Mouse (Mus musculus): ENCODE measurements around the gene Gm47995.
"Not testable (repeated sequence)": the region's sequence is repeated elsewhere in the genome, so short reads cannot be mapped to it uniquely, and the experiment has no call there.

Gm47995 gene

GRCm38 (mm10) chr1:151198120-151198519 lies at the start of gene Gm47995:
Gene Gm47995, plus strand, starts transcription at chr1:151198448.
- DNase-seq, result not testable (repeated sequence)

DNA sequence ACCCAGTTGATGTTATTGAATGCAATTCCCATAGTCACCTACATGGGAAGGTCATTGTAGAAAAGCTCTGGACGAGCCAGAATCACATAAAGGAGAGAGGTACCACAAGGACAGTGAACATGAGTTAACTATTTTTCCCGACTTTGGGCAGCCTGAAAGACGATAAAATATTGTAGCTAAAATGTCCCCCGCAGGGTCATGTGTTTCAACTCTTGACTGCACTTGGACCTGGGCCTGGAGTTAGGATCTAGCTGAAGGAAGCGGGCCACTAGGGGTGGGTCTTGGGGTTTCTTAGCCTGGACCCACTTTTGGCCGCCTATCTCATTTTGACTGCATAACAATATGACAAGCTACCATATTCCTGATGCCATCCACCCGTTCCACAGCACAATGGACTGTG lies 48.0 kb upstream of the Gm47995 start:
- no peak for DNase-seq

DNA sequence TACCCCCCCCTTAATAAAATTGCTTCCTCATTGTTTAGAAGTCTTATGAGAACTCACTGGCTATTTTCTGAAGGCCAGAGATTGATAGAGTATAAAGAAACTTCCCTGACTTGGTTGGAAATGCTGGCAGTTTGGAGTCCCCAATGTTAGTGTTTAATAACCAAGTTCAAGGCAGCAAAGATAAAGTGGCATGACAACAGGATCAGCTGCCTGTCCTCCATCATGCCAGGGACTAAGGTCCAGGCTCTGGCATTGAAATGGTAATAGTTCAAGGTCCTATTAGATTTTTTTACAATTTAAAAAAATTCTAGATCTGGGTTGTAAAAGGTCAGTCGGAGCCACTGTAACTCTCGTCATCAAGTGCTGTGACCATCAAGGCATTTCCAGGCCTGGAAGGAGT lies 47.2 kb upstream of the Gm47995 start:
- no peak for DNase-seq

DNA sequence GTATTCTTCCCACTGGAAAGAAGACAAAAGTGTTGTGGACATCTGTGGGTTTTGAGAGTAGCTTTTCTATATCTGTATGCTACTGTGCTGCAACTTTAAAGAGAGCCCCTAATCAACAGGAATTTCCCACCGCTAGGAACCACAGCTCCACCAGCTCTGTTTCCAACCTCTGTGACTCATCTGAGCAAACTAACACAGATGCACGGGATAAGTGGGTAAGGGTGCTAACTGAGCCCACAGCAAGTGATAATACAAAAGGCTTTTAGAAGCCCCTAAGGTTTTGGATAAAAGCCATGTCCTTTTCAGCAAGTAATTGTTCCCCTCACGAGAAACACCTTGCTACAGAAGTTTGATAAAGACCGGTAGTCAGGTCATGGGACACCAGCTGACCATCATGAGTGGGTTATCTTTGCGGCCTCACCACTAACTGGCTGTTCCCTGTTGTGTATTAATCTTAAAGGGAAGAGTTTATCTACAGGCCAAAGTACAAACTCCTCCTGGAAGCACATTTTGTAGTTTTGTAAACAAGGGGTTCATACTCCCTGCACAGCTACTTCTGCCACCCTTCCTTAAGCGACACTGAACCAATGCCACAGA lies 45.1 kb upstream of the Gm47995 start:
- DNase-seq, result no peak

GRCm38 (mm10) chr1:151154131-151154530 lies 44.1 kb upstream of the Gm47995 start:
- not testable (repeated sequence) for DNase-seq

DNA sequence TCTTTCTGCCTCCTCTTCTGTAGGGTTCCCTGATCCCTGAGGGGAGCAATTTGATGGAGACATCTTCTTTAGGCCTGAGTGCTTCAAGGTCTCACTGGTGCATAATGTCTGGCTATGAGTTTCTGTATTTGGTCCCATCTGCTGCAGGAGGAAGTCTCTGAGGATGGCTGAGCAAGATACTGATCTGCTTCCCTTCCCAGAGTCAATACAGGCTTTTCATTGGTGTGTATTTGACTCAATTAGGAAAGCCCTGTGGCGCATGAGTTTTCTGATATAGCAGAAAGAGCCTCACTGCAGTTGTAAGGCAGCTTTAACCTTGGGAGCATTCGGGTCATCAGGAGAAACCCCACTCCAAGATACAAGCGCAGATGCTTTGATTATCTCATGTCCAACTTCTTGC lies 42.1 kb upstream of the Gm47995 start:
- DNase-seq, result no peak

- no peak for DNase-seq
Measured at GRCm38 (mm10) chr1:151156777-151157632, 41.2 kb upstream of the Gm47995 start.

DNA sequence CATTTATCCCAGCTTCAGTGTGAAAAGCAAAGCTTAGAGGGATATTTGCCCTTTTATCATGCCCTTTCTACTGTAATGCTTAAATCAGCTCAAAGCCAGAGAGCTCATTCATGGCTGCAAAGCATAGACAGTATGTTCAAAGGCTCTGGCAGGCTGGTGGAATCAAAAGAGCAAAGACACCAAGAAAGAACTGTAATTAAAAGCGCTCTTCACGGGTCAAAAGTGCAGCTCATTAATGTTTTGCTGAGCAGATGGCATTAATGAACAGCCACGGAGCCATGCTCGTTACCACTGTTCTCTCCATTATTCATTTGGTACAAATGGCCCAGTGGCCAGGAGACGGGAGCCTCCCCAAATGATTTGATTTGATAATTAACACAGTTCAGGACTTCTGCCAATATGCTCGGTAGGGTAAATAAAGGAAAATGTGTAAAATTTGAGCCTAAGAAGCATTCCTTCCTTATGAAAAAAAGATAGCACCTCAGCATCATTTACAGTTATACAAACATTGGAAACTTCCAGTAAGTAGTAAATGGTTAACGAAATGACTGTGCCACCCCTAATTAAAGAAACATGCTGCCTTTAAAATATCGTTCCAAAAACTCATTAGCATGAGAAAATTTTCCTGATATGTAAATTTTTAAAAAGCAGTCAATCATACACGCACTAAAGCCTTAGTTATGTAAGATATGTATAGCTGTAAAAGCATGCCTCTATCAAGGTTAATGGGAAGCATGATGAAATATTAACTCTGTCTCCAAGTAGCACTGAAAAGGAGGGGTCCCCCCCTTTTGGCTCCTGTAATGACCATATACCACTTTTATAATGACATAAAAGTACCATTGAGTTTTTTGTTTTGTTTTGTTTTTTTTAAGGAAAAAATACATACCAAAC lies 40.0 kb upstream of the Gm47995 start:
- no peak for DNase-seq

DNA sequence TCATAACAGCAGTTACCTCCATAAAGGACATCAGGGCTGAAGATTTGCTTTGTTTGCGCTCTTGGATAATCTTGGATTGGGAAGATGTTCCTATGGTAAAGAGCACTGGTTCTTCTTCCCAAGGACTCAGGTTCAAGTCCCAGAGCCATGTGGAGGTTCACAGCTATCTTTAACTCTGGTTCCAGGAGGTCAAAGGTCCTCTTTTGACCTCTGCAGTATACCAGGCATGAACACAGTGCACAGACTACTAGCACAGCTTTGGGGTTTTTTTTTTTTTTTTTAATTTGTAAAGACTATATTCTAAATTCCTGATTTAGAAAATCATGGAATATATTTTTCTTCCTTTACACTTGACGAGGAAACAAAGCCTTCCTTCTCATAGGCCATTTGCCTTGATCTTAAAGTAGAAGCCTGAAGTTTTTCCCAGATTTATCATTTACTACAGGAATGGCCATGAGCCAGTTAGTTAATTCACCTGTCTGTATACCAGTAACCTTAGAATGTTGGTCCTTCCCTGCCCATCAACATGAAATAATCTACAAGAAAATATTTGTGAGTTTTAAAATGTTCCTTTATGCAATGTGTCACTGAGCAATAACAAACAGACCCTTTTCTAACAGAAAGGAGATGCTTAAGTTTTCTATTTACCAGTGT lies 39.3 kb upstream of the Gm47995 start:
- DNase-seq, result no peak

DNA sequence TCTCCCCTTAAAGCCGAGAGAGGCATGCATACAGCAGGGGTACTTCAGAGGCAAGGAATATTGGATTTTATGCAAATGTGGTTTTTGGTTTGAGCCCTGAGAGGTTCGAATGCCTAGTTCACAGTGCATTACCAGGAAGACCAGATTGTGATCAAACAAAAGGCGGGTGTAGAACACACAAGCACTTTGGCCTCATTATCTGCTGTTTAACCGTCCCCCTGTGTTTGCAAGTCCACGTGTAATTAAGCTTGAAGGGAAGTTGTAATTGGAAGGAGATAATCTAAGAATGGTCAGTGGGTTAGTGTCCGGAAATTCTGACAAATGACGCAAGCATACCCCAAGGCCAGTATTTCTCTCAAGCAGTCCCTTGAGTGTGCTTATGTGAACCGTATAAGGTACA lies 32.2 kb upstream of the Gm47995 start:
- DNase-seq, result no peak

- DNase-seq, result no peak
Measured at GRCm38 (mm10) chr1:151167297-151168047, 30.8 kb upstream of the Gm47995 start.

GRCm38 (mm10) chr1:151168637-151169036 lies 29.6 kb upstream of the Gm47995 start:
- no peak for DNase-seq

- no peak for DNase-seq
Measured at GRCm38 (mm10) chr1:151171572-151172461, 26.4 kb upstream of the Gm47995 start.

DNA sequence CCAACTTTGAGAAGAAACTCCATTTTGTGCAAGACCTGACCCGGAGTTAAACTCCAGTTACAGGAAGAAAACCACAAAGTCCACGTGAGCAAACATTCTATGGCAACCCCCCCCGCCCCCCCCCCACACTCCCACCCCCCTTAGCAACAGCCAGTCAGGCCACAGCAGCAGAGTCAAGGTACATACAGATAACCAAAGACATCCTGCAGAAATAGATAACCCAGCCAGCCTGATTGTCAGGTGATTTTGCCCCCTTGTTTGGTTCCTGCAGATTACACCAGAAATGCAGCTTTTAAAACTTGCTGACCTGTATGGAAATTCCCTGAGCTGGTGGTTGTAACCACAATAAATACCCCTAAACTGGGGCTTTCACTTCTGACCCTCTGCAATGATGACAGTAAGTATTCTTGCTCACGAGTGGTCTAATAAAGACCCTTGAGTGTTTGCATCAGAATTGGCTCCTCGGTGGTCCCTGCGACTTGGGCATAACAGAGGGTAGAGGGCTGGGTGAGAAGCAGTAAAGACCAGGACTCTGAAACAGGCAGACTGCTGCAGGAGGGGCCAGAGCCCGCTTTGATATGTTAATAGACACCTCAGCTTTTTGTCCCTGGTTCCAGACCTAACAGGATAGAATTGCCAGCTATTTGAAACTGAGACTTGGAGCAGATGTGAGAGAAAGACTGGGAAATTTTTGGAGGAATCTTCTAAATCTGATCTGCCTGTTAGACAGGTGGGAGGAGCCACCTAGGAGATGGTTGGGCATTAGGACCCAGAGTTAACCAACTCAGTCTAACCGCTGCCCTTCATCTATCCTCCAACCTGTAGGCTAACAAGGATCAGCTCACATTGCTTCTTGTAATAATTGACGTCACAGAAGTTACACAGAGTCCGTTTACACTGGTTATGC lies 21.0 kb upstream of the Gm47995 start:
- DNase-seq, result no peak

GRCm38 (mm10) chr1:151177937-151178271 lies 20.3 kb upstream of the Gm47995 start:
- DNase-seq, result peak; percentile 1

GRCm38 (mm10) chr1:151178505-151179083 lies 19.7 kb upstream of the Gm47995 start:
- no peak for DNase-seq

DNA sequence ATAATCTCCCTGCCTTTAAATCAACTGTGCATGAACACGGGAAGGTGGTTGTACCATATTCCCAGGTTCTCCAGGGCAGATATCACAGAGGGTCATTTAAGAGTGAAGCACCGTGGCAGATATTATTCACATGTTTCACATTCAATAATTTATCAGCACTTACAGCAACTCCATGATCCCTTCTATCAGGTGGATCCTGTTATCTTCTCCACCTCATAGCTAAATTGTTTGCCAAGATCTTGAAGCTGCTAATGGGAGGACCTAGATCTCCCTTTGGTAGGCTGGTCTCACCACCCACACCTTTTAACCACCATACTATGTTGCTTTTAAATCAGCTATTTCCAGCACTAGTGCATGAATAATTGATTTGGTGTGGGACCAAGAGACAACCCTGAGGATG lies 18.1 kb upstream of the Gm47995 start:
- no peak for DNase-seq

DNA sequence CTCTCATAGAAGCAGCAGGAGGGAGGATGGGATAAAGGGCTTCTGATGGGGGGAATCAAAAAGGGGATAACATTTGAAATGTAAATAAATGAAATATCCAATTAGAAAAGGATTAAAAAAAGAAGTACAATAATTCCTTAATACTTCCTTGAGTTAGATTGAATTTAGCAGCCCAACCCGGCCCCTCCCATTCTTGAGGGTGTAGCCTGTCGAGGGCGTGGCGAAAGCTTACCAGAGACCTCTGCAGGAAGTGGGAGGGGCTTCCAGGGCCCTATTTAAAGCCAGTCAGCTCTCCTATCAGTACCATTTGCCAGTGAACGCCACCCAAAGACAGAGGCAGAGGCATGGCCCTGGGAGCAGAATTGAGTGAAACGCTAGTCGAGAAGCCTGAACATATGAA lies 16.0 kb upstream of the Gm47995 start, which contains the start of gene Gm47985:
Gene Gm47985, plus strand, starts transcription at position 272 of the 400 bp plus-strand sequence.
- not testable (repeated sequence) for DNase-seq

DNA sequence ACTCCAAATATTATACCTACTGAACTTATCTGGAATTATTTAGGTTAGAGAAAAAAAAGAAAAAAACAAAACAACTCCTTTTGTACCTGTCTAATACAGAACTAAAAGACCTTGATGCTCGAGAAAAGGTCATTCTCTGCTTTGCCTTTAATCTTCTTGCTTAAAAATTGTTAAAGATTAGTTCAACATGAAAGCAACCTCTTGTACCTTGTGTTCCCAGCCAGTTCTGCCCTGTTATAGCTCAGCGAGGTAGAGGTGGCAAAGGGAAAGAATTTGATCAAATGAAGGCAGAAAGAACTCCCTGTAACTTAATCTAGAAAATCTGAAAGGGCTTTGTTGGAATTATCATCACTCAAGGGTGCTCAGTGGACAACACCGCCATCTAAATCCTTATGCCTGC lies 12.1 kb upstream of the Gm47995 start:
- DNase-seq, result not testable (repeated sequence)
